Mouse (Mus musculus) B cell, adult 67 days (primary cell): ENCODE measurements around the gene Zfp985. TPM values are rescaled to one million over a fixed set of nuclear protein-coding genes. Genes with fewer than 3 reads are reported as not detected.

ENCODE experiments used
- total RNA-seq, 2 experiments: library from RNA; stranded (reverse); gene quantifications; 4 replicates each; pipeline ENCODE4 v1.2.4; 2023

The Zfp985 gene
- total RNA-seq = under 1 TPM in 1 of 2 experiments, not detected in 1; 0.27 TPM

GRCm38 (mm10) chr4:147553071-147553470, at the start of gene Zfp985:
Gene Zfp985, plus strand, starts transcription at chr4:147553277.

GRCm38 (mm10) chr4:147539918-147540317, 13.2 kb upstream of the Zfp985 start, which contains the start of gene Gm16503:
Gene Gm16503, plus strand, starts transcription at chr4:147540218.

Other genes starting within 250 kb of the Zfp985 start
- not detected for gene Zfp988, start 247.6 kb upstream of the Zfp985 start, total RNA-seq
- gene Zfp978, start 192.0 kb upstream of the Zfp985 start, total RNA-seq = under 1 TPM in 1 of 2 experiments, not detected in 1; 0.58 TPM
- not detected for gene Zfp982, start 60.9 kb upstream of the Zfp985 start, total RNA-seq
- under 1 TPM; 0.38 to 0.53 TPM for gene Gm16503, start 13.1 kb upstream of the Zfp985 start, total RNA-seq
- gene Zfp979, start 89.2 kb downstream of the Zfp985 start, total RNA-seq = under 1 TPM in 1 of 2 experiments, not detected in 1; 0.61 TPM
- gene Zfp534, start 149.3 kb downstream of the Zfp985 start, total RNA-seq = 1 to 10 TPM in 1 of 2 experiments, under 1 TPM in 1; 0.92 to 1.3 TPM